Mouse (Mus musculus) ES-Bruce4 (cell line): Measurements from ENCODE around the gene Tenm4.

Source experiments
- CTCF ChIP-seq: IDR thresholded peaks from one replicate; pipeline ENCODE4 v1.8.1; 2011; ENCODE audit warnings: low read depth, low read length
- EP300 ChIP-seq: IDR thresholded peaks from 2 replicates; pipeline ENCODE4 v1.6.1; 2011; ENCODE audit warnings: low read depth, low read length; ENCODE audit not compliant: insufficient read depth
- POLR2A ChIP-seq: IDR thresholded peaks from one replicate; pipeline ENCODE4 v1.8.1; 2011; ENCODE audit warnings: low read length; ENCODE audit not compliant: insufficient read depth

GRCm38 (mm10) chr7:96797716-96798332 is 626.8 kb downstream of the Tenm4 start:
- TF ChIP-seq EP300 (no peak), CTCF (no peak), POLR2A (no peak)
